Mouse (Mus musculus) bone marrow, adult 2 months (tissue): ENCODE data around the gene P2ry12.

Experiments used
- CTCF ChIP-seq: fragments of 200-500 bp; IDR thresholded peaks from 2 replicates; pipeline ENCODE4 v1.5.1; 2011; ENCODE audit warnings: low read length, control low read depth; ENCODE audit not compliant: control insufficient read depth, insufficient read depth
- POLR2A ChIP-seq: fragments of 200-500 bp; IDR thresholded peaks from 2 replicates; pipeline ENCODE4 v1.6.1; 2011; ENCODE audit warnings: low read depth, mild to moderate bottlenecking, control low read depth, low read length, borderline replicate concordance; ENCODE audit not compliant: control insufficient read depth

DNA sequence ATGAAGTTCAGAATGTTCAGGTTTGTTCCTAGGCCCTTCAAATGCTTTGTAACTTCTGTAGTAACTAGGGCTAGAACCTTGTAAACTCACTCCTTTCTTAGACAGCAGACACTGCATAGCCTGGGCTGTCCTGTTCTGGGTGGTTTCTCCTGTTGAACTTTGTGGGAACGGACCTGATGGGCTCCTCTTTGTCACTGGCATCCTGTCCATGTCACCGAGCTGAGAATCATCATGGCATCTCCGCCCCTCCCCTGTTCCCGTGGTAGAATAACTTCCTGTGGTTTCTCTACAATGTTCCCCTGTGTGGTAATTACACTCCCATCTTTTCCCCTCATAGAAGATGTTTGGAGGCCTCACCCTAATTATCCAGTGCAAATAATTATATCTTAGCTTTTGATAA is 56.7 kb downstream of the P2ry12 start:
- TF ChIP-seq CTCF (no peak), POLR2A (no peak)
